Mouse (Mus musculus): ENCODE results near the gene Vmn1r158.
"Not testable (repeated sequence)": the region's sequence is repeated elsewhere in the genome, so short reads cannot be mapped to it uniquely, and the experiment has no call there.

The Vmn1r158 gene

DNA sequence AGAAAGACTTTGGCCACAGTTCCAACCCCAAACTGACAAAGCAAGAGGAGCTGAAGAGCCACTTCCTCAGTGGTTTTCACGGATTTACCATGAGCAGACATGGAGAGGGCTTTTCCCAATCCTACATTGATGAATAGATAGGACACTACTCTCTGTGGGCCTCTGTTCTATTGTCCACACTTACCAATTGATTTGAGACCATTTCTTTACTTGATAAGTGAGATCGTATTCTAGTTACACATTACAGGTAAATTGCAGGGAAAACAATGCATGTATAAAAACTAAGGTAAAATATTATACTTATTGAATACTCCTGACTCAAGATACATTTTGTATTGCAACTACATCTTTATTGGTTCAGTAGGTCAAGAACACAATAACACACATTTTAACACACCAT lies at the start of gene Vmn1r158:
Gene Vmn1r158, minus strand, starts transcription at position 101 of the 400 bp plus-strand sequence.
- not testable (repeated sequence) for DNase-seq (ENCODE audit: low spot score in 2 of 2)

- DNase-seq (ENCODE audit: low spot score in 2 of 2) = not testable (repeated sequence)
These were observed 14.6 kb downstream of the Vmn1r158 start for GRCm38 (mm10) chr7:22775981-22776380.

DNA sequence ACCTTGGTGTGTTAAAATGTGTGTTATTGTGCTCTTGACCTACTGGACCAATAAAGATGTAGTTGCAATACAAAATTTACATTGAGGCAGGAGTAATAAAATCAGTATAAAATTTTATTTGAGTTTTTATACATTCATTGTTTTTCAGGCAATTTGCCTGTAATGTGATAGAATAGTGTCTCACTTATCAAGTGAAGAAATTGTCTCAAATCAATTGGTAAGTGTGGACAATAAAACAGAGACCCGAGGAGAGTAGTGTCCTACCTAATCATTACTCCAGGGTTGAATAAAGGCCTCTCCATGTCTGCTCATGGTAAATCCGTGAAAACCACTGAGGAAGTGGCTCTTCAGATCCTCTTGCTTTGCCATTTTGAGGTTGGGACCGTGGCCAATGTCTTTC lies 29.2 kb downstream of the Vmn1r158 start, which contains the start of gene Vmn1r157:
Gene Vmn1r157, plus strand, starts transcription at position 301 of the 400 bp plus-strand sequence.
- DNase-seq (ENCODE audit: low spot score in 2 of 2) = not testable (repeated sequence)
